Mouse (Mus musculus) gastrocnemius, adult 2 months (tissue): ENCODE measurements around the gene Xpo5. TPM values are rescaled to one million over a fixed set of nuclear protein-coding genes. Genes with fewer than 3 reads are reported as not detected.

Experiments
- DNase-seq: peaks from one replicate; pipeline ENCODE4 v3.0.0; 2022
- H3K27ac ChIP-seq: fragments of 200-600 bp; 2 replicates; pipeline ENCODE4 v1.8.1; 2022; ENCODE audit warnings: mild to moderate bottlenecking
- H3K4me3 ChIP-seq: fragments of 200-600 bp; 2 replicates; pipeline ENCODE4 v1.8.1; 2022; ENCODE audit warnings: mild to moderate bottlenecking, moderate library complexity
- CTCF ChIP-seq: fragments of 200-600 bp; IDR thresholded peaks from 2 replicates; pipeline ENCODE4 v1.8.1; 2022; ENCODE audit warnings: antibody characterized with exemption, mild to moderate bottlenecking, moderate library complexity
- intact Hi-C: fragments of 180-260 bp; cut with DNase I; formaldehyde crosslinking; loops from one replicate; pipeline ENCODE4 v1.15.1; 2025
- long read RNA-seq, 2 experiments: library from polyadenylated mRNA; stranded (forward); transcript quantifications; one replicate each; pipeline ENCODE4 v2.0.0; 2021
- total RNA-seq, 2 experiments: library from RNA; stranded (reverse); gene quantifications; 2 replicates each; pipeline ENCODE4 v1.2.3; 2021

Xpo5 gene
- total RNA-seq: 10 to 100 TPM; 10.8 to 12.2 TPM
- long read RNA-seq, experiment 1, full-length matches to known transcripts: 8 of 11 reads
- long read RNA-seq, experiment 1, partial matches to known transcripts: 2 of 11 reads
- long read RNA-seq, experiment 1, other reads (novel, unspliced or antisense): 1 of 11 reads
- long read RNA-seq, experiment 2, full-length matches to known transcripts: 3 of 7 reads
- long read RNA-seq, experiment 2, partial matches to known transcripts: 2 of 7 reads
- long read RNA-seq, experiment 2, other reads (novel, unspliced or antisense): 2 of 7 reads

GRCm38 (mm10) chr17:46202421-46203071, at the start of gene Xpo5, which contains the start of gene Polh:
Xpo5 (plus strand) TSS chr17:46202782.
Polh (minus strand) TSS chr17:46202645.
- intact Hi-C loops: no loop called here

GRCm38 (mm10) chr17:46152847-46153782, 49.5 kb upstream of the Xpo5 start, which contains the start of gene Mad2l1bp:
Mad2l1bp (minus strand) TSS chr17:46153553.
- intact Hi-C loops: loop anchor here (10.0 kb wide), 1 partner anchor 568 kb away; no protein-coding TSS in a partner anchor
- TF ChIP-seq CTCF: no peak
- H3K4me3 ChIP-seq: peak within 1 kb of the TSS; percentile 85
- H3K27ac ChIP-seq: peak within 1 kb of the TSS; percentile 96
- peak; percentile 93 for DNase-seq

More at GRCm38 (mm10) chr17:46202421-46203071, at the start of gene Xpo5, which contains the start of gene Polh:
- Histone ChIP-seq H3K27ac (peak within 1 kb of the TSS; percentile 94), H3K4me3 (peak within 1 kb of the TSS; percentile 89)
- DNase-seq: peak; percentile 96
- peak; percentile 12; the same call in 1 of the 2 replicates for TF ChIP-seq CTCF

GRCm38 (mm10) chr17:46154336-46154735, 48.2 kb upstream of the Xpo5 start:
- no peak overlapping the region for H3K4me3 ChIP-seq
- intact Hi-C loops: loop anchor here (10.0 kb wide), 1 partner anchor 570 kb away; no protein-coding TSS in a partner anchor
- H3K27ac ChIP-seq: peak overlapping the region; percentile 96; the same call in 1 of the 2 replicates
- no peak for TF ChIP-seq CTCF
- no peak for DNase-seq

GRCm38 (mm10) chr17:46156680-46157079, 45.9 kb upstream of the Xpo5 start:
- intact Hi-C loops: loop anchor here (10.0 kb wide), 1 partner anchor 572 kb away; no protein-coding TSS in a partner anchor
- Histone ChIP-seq H3K4me3 (no peak overlapping the region), H3K27ac (no peak overlapping the region)
- TF ChIP-seq CTCF: no peak
- no peak for DNase-seq

GRCm38 (mm10) chr17:46157131-46157530, 45.5 kb upstream of the Xpo5 start:
- intact Hi-C loops: loop anchor here (10.0 kb wide), 1 partner anchor 572 kb away; no protein-coding TSS in a partner anchor
- DNase-seq: no peak

GRCm38 (mm10) chr17:46159236-46159635, 43.3 kb upstream of the Xpo5 start:
- H3K27ac ChIP-seq: peak overlapping the region; percentile 98
- intact Hi-C loops: loop anchor here (10.0 kb wide), 1 partner anchor 574 kb away; no protein-coding TSS in a partner anchor
- H3K4me3 ChIP-seq: peak overlapping the region; percentile 92
- DNase-seq: no peak
- no peak for TF ChIP-seq CTCF

More at GRCm38 (mm10) chr17:46157131-46157530, 45.5 kb upstream of the Xpo5 start:
- H3K4me3 ChIP-seq: no peak overlapping the region
- TF ChIP-seq CTCF: no peak
- no peak overlapping the region for H3K27ac ChIP-seq

- TF ChIP-seq CTCF: peak; percentile 53
- intact Hi-C loops: no loop called here
- peak; percentile 94 for DNase-seq
- H3K27ac ChIP-seq: peak overlapping the region; percentile 98
- peak overlapping the region; percentile 92 for H3K4me3 ChIP-seq
These were observed 42.4 kb upstream of the Xpo5 start for GRCm38 (mm10) chr17:46160090-46160662.

- no peak for TF ChIP-seq CTCF
- intact Hi-C loops: no loop called here
- H3K4me3 ChIP-seq: peak within 1 kb of the TSS; percentile 92
- H3K27ac ChIP-seq: peak within 1 kb of the TSS; percentile 98
- DNase-seq: peak; percentile 95
These were observed 41.9 kb upstream of the Xpo5 start, which contains the start of gene Gtpbp2 for GRCm38 (mm10) chr17:46160686-46161085. Gtpbp2 (plus strand) TSS chr17:46161032.

- TF ChIP-seq CTCF: no peak
- no peak for DNase-seq
- Histone ChIP-seq H3K4me3 (peak overlapping the region; percentile 92), H3K27ac (peak overlapping the region; percentile 98)
- intact Hi-C loops: no loop called here
These were observed 41.4 kb upstream of the Xpo5 start for GRCm38 (mm10) chr17:46161179-46161578.

GRCm38 (mm10) chr17:46161710-46162109, 40.9 kb upstream of the Xpo5 start:
- intact Hi-C loops: no loop called here
- no peak for DNase-seq
- TF ChIP-seq CTCF: no peak

GRCm38 (mm10) chr17:46162551-46162950, 40.0 kb upstream of the Xpo5 start:
- no peak for DNase-seq
- TF ChIP-seq CTCF: no peak
- peak overlapping the region; percentile 67 for H3K27ac ChIP-seq
- intact Hi-C loops: no loop called here
- peak overlapping the region; percentile 56 for H3K4me3 ChIP-seq

More at GRCm38 (mm10) chr17:46161710-46162109, 40.9 kb upstream of the Xpo5 start:
- Histone ChIP-seq H3K27ac (peak overlapping the region; percentile 98), H3K4me3 (peak overlapping the region; percentile 92)
